Mouse (Mus musculus) heart, adult 11 months (tissue): ENCODE measurements around the gene Fbxo3.

Experiments
- DNase-seq: peaks from one replicate; pipeline ENCODE4 v3.0.0; 2022

Gene Fbxo3

DNA sequence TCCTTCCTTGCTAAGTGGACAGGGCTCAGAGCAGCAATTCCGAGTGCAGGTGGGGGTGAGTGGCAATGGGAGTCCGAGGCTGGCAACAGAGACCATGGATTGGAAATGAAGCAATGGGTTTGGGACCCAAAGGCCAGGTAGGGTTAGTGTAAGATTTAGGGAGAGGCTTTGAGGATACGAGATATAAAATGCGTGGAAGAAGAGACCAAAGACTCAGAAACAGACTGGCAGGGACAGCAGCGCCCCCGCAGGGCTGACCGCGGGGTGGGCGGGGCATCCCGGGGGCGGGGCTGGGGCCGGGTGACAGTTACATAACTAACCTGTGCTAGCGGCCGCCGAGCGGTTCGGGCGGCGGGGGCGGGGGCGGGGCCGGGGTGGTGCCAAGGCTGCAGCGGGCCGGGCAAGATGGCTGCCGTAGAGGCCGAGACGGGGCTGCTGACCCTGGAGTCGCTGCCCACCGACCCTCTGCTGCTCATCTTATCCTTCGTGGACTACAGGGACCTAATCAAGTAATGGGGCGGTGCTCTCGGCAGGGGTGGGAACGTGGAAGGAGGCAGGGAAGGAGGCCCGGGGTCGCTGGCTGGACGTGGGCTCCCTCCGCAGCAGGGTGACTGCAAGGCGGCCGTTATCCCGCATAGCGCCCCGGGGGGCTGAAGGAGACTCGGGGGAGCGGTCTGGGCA, at the start of gene Fbxo3:
Gene Fbxo3 (plus strand): TSS at position 264 of the 681 bp plus-strand sequence.
- peak; percentile 99 for DNase-seq

- DNase-seq, result peak; percentile 97
Observed at GRCm38 (mm10) chr2:103982250-103982649, 45.3 kb upstream of the Fbxo3 start.

DNA sequence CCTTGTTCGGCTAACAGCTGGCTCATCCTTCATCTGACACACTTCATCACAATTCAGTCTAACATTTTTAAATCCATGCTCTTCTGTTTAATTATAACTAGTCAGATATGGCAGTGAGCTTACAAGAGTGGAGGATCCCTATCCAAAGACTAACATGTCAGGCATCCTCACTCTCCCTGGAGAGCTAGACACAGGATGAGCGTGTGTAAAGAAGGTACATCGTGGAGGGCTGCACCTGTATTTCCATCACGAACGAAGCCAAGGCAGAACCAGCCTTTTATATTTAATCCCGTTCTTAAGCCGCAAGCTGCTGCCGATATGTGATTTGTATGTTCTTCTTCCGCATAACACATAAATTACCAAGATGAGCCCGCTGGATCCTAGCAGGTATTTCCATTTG, 44.4 kb upstream of the Fbxo3 start:
- peak; percentile 74 for DNase-seq

DNA sequence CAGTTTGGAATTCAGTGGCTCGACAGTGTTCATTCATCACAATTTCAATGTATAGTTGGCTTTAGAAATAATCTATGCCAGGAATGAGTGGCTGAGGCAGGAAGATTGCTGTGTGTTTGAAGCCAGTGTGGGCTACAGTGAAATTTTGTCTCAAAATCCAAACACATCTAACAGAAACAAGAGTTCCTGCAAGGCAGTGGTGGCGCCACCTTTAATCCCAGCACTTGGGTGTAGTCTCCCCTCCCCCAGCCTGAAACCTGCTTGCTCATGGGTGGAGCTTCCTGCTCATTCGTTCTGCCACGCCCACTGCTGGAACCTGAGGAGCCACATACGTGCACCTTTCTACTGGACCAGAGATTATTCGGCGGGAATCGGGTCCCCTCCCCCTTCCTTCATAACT, 39.9 kb upstream of the Fbxo3 start:
- peak; percentile 54 for DNase-seq

GRCm38 (mm10) chr2:103989724-103990123, 37.8 kb upstream of the Fbxo3 start:
- peak; percentile 69 for DNase-seq

- DNase-seq, result peak; percentile 39
Observed at GRCm38 (mm10) chr2:103991303-103991702, 36.2 kb upstream of the Fbxo3 start.

DNA sequence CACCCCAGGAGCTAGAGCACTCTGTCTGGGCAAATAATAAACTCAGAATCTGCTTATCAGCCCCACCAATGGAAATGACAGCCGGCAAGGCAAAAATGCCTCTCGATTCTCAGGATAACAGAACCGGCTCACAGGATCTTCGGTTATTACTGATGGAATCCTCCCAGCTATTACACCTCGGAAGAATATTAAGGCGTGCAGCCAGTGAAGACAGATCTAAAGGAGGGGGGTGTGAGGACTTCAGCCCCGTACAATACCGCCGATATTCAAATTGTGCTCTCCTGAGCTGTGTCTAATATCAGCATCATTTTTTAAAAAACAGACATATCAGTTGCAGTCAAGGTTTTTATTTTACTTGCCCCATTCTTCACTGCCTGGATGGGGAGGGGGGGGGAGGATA, 35.4 kb upstream of the Fbxo3 start:
- DNase-seq, result peak; percentile 58

- DNase-seq, result peak; percentile 55
Observed at GRCm38 (mm10) chr2:103992618-103993332, 34.7 kb upstream of the Fbxo3 start.

DNA sequence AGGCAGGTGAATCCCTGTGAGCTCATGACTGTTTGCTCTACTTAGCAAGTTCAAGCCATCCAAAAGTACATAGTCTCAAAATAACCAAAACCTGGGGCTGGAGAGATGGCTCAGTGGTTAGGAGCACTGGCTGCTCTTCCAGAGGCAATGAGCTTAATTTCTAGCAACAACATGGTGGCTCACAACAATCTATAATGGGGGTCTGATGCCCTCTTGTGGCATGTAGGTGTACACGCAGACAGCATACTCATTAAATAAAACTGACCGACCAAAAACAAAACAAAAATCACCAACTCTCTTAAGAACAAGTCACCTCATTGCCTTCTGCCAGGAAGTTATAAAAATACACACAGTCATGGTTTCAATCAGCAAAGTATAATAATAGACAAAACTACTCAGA, 26.4 kb upstream of the Fbxo3 start:
- peak; percentile 43 for DNase-seq

DNA sequence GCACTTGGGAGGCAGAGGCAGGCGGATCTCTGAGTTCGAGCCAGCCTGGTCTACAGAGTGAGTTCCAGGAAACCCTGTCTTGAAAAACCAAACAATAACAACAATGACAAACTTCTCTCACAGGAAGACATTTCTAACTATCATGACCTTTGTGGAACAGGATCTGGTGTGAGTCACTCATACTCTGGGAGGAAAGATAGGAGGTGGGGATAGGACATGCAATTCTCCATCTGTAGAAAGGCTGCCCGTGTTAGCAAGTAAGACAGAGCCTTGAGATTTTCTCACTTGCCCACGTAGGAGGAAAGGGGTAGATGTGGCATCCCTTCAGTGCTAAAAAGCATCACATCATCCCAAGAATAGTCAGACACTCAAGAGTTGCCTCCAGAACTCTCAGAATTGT, 25.7 kb upstream of the Fbxo3 start:
- peak; percentile 22 for DNase-seq

DNA sequence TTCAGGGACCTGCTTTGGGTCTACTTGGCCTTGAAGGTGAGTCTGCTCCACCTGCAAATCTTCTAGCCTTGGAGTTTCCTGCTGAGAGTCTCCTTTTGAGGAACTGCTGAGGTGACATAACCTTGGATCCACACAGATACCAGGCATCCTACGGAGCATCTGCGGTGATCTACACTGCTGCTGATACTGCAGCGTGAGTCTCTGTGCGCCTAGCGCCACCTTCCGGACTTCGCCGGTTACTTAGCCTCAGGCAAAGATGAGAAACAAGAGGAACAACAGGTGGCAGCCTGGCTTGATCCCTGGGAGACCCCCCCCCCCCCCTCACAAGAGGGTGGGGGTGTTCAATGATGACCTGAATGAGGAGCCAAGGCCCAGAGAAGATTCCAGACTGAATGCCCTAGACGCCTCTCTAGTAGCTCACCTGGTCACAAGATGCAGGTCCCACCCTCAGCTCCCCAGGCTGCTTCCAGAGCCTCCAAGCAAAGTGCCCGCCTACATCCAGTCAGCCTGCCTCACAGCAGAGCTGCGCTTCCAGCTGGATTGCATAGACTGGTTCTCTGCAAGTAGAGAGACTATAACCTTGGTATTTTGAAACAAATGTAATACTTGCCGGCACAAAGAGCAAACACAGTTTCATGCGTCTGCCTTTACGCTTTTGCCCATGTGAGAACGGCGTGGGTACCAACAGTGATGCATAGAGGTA, 24.7 kb upstream of the Fbxo3 start:
- DNase-seq, result peak; percentile 85

GRCm38 (mm10) chr2:104007793-104008519, 19.6 kb upstream of the Fbxo3 start:
- peak; percentile 60 for DNase-seq

GRCm38 (mm10) chr2:104008853-104009252, 18.7 kb upstream of the Fbxo3 start:
- peak; percentile 9 for DNase-seq

- DNase-seq, result peak; percentile 61
Observed at GRCm38 (mm10) chr2:104023096-104023495, 4.4 kb upstream of the Fbxo3 start.

DNA sequence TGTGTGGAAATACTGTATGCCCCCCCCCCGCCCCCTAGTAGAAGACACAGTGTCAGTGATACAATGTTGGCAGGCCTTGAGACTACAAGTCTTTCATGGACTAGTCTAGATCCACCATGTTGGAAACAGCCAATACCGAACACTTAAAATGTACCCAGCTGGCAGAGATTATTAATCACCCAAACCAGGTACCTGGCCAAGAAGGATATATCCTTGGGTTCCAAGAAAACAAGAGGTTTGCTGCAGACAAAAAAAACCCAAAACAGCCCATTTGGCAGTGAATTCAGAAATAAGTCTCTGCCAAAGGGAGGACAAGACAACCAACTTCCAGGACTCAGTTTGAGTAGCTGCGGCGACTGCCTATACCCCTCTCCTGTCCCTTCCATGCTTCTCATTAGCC, 2.9 kb upstream of the Fbxo3 start:
- DNase-seq, result peak; percentile 59

- DNase-seq, result no peak
Observed at GRCm38 (mm10) chr2:104028139-104028723, 710 bp downstream of the Fbxo3 start, which contains the start of gene 4931422A03Rik. 4931422A03Rik (minus strand) TSS chr2:104028361.

- peak; percentile 23 for DNase-seq
Observed at GRCm38 (mm10) chr2:104029074-104029473, 1.6 kb downstream of the Fbxo3 start.

GRCm38 (mm10) chr2:104030381-104030780, 2.9 kb downstream of the Fbxo3 start:
- DNase-seq, result peak; percentile 56

DNA sequence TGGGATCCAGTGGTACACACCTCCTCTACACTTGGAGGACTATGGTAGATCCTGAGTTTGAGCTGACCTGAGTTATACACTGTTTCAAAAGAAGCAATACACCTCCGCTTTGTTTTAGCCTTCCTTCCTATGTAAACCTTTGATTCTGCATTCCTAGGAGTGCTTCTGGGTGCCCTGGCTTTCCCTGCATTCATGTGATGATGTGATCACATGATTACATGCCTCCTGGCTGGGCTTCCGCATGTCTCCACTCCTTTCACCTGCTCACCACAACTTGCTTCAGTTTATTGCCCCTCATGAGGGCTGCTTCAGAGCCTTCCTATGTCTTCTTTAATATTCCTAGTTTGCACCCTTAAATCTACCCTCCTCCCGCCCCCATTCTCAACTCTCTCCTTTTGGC, 4.5 kb downstream of the Fbxo3 start:
- peak; percentile 50 for DNase-seq

- peak; percentile 92 for DNase-seq
Observed at GRCm38 (mm10) chr2:104034832-104035472, 7.4 kb downstream of the Fbxo3 start.

- DNase-seq, result peak; percentile 95
Observed at GRCm38 (mm10) chr2:104035595-104035994, 8.1 kb downstream of the Fbxo3 start.

- DNase-seq, result peak; percentile 72
Observed at GRCm38 (mm10) chr2:104036316-104036715, 8.8 kb downstream of the Fbxo3 start.
